Mouse (Mus musculus) kidney, adult 18-20 months (tissue): ENCODE measurements around the gene Grik5.

ENCODE experiments used
- DNase-seq: peaks from one replicate; pipeline ENCODE4 v3.0.0; 2021

Gene Grik5

DNA sequence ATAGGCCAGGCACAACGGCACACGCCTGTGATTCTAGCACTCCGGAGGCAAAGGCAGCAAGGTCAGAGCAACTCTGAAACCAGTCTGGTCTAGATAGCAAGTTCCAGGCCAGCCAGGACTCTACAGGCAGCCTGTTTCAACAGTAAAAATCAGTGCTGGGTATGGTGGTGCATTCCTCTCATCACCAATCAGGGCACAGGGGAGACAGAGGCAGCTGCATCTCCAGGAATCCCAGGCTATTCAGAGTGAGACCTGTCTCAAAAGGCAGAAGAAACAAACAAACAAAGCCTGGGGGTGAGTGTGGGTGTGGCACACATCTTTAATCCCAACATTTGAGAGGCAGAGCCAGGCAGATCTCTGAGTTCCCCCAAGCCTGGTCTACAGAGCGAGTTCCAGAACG is 88.8 kb downstream of the Grik5 start:
- no peak for DNase-seq

DNA sequence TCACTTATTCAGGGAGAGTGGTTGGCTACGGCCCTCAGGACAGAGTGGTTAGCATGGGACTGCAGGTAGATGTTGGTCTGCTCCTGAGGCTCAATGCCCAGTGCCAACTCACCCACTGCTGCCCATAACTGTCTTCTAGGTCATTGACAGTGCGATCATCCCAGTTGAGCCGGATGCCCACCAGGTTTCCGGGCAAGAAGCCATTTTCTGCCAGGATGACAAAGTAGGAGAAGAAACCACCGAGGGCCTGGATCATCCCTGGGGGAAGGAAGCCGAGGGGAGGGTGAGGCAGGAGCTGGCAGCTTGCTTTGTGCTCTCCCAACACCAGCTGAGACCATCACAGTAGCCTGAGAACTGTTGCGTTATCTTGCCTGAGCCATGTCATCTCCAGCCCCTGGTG is 91.7 kb downstream of the Grik5 start:
- no peak for DNase-seq

DNA sequence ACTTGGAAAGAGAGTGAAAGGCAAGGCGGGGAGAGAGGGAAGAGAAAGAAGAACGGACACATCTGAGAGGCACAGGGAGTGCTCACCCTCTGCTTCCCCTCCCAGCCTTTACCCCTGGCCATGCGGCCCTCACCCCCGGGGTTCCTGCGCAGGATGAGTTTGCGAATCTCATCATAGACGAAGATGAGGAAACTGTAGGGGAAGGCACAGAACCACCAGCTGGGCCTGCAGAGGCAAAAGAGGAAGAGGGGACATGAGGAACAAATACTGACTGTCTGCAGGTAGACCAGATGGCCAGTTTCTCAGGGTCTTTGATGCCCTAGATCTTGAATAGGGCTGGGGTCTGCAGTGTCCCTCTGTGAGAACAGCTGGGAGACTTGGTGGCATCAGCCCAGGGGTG is 93.4 kb downstream of the Grik5 start:
- DNase-seq, result no peak

DNA sequence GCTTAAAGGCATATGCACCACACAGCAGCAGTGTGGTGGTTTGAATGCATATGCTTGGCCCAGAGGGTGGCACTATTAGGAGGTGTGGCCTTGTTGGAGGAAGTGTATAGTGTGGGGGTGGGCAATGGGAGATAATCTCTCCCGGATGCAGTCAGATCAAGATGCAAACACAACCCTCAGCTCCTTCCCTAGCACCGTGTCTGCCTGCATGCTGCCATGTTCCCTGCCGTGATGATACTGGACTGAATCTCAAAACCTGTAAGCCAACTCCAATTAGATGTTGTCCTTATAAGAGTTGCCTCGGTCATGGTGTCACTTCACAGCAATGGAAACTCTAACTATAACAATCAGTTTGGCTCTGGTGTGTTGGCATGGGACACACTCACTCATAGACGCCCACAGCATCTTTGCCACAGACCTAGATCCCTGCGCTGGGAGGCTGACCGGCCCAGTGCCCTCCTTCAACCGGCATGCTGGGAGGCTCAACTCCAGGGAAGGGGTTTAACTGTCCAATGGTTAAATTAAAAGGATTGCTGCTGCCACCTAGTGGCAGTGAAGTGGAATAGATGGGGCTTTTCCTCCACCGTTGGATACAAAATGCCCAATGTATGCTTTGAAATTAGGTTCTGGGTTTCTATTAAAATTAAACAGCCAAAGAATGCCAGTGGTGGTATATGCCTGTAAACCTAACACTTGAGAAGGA is 97.1 kb downstream of the Grik5 start:
- DNase-seq, result peak; percentile 32

DNA sequence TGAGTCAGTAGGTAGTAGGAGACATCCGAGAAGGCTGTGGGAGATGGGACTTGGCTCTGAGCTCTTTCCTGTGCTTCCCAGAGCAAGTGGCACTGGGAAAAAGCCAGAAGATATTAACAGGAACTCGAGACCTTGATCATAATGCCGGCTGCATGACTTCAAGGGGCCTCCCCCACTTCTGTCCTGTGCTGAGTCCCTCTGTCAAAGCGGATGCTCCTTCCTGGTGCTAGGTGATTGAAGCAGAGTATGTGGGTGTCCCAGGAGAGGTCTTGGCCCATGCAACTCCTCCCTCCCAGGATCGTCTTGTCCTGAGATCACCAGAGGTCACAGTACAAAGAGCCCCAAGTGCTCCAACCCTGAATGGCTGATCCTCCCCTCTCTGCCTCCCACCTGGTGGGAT is 98.2 kb downstream of the Grik5 start:
- DNase-seq, result no peak

DNA sequence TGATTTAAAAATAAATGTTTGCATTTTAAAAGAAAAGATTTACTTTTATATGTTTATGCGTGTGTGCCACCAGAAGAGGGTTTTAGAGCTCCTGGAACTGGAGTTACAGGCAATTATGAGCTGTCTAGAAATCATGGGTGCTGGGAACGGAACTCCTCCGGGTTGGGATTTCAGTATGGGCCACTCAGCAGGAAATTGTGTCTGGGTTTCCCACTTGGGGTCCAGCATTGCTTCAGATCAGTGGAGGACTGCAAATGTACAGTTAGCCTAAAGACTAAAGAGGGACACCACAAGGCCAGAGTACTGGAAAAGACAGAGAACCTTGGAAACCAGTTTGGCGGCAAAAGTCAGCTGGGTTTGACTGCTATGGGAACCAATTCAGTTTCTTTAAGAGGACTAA is 98.9 kb downstream of the Grik5 start:
- DNase-seq, result no peak

DNA sequence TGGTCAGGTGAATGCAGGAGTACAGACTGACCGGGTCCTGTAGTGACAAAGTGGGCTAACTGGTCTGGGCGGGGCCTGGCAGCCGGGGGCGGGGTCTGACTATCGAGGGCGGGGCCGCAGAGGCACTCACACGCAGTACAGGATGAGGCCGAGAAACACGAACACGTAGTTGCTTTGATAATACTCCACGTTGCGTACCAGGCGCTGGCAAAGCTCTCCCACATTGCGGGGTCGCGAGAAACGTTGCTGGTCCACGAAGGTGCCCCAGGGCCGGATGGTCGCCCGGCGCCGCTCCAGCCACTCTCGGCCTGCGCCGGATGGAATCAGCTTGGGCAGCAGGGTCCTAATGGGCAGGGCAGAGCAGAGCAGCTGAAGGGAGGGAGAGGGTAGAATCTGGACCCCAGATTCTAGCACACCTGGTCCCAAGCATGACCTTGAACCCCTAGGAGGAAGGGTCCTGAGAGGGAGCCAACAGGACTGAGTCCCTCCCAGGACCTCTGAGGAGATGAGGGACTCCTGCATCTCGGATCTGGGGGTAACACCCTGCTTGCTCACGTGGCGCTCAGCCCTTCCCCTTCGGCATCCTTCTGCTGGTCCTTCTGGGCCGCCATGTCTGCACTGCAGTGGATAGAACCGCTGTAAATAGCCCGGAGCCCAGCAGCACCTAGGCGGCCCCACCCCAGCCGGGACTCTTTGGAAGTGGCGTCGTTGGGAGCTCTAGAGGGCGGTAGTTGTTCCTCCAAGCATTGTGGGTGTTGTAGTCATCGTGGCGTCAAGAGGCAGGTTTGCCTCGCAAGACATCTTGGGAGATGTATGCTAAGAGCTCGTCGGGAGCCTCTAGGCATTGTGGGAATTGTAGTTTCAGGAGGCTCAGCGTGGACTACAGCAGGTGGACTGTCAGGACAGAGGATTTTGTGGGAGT is 99.9 kb downstream of the Grik5 start, which contains the start of gene Rabac1:
Gene Rabac1, minus strand, starts transcription at position 783 of the 922 bp plus-strand sequence.
- DNase-seq, result peak; percentile 91

DNA sequence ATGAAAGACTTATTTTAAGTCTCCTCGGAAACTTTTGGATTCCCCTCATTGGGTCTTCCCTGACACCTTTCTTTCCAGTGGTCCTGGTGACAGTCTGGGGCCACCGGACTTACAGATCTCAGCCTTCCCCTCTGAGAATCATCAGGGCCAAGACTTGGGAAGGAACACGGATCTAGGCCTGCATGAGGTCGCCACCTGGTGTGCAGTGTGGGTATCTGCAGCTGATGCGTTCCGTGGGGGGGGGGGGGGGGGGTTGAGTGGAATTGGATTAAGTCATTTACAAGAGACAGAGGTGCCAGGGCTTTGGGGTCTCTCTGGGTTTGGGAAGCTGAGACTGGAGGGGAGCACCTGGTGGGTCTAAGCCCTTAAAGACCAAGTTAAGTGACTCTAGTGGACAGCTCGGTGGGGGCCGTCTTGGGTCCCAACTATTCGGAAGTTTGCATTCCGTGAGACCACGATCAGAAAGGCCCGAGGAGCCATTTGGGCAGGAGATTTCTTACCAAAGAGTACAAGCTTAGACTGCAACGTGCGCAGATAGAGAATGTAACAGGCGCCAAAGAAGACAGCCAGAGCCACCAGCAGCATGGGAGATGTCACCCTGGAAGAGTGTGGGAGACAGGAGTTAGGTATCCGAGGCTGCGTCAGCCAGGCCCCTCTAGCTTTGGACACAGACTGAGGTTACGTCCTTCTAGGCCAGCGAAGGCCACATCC is 100.7 kb downstream of the Grik5 start:
- peak; percentile 42 for DNase-seq

DNA sequence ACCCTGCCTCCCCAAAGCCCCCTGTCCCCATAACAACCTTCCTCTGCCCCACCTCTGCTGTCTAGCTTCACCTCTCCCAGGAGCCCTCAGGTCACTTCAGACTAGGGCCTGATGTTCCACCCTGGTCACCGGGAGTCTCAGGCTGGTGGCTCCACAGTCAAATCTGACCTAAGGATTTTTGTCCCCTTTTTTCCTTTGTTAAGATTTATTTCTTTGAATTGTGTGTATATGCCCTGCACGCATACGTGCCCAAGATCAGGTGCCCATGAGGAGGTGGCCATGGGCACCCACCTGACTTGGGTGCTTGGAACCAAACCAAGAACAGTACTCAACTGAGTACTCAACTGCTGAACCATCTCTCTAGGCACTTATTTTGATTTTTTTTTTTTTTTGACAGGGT is 101.8 kb downstream of the Grik5 start:
- no peak for DNase-seq

DNA sequence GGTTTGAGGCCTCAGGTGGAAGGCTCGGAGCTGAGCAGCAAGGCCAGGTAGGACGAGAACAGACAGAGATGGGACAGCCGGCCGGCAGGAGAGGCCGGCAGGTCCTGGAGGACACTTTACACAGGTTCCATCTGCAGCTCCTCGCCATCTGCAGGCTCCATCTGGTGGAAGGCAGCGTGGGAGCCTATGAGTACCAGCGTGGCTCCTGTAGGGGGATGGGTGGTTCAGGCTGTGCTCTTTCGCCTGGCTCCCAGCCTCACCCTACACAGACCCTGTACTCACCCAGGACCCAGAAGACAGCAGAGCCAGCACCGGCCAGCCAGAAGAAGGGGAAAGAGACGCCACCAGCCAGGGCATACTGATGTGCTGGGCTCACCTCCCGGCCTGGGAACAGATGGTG is 102.3 kb downstream of the Grik5 start:
- no peak for DNase-seq

DNA sequence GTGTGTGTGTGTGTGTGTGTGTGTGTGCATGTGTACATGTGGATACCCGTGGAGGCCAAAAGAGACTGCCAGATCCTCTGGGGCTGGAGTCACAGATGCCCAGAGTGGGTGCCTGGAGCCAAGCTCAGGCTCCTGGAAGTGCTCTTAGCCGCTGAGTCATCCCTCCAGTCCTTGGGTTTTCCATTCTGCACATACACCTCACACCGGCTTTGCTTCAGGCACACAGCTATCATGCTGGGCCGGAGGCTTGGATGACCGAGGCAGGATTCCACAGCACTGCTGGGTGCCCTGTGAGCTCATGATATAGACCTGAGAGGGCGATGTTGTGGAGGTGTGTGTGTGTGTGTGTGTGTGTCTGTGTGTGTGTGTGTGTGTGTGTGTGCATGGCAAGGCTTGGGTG is 103.7 kb downstream of the Grik5 start:
- no peak for DNase-seq

DNA sequence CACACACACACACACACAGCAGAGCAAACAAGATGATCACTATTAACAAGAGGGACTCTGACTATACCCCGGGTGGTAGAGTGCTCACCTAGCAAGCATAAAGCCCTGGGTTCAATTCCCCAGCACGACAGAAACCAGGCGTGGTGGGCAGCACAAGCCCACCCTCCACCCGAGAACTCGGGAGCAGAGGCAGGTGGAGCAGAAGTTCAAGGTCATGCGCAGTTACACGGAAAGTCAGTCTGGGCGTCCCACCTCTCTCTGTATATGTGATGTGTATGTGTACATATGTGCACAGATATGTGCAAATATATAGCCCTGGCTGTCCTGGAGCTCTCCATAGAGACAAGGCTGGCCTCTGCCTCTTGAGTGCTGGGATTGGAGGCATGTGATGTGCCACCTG is 104.2 kb downstream of the Grik5 start:
- DNase-seq, result no peak

DNA sequence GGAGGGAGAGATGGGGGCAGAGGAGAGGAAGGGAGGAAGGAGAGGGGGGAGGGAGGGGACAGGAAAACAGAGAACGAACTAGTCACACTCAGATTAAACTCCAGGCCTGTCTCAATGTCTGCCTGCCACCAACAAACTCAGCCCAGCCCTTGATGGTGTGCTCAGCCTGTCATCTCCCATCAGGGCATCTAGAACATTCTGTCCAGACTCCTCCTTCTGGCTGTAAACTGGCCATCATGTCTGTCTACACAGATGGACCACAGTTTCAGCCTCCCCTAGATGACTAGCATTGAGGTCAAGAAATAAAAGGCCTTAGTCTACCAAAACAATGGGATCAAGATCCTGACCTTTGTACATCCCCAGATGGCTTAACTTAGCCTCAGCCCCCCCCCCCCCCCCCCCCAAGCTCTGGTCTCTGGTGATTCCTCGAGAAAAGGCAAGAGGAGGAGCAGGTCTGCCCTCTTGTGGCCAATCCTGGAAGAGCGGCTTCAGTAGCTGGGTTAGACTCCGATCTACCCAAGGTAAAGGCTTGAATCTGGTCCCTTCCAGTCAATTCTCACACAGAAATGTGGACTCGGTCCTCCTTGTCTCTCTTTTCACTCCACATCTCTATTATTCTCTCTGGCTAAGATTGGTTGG is 107.1 kb downstream of the Grik5 start:
- DNase-seq, result peak; percentile 87

DNA sequence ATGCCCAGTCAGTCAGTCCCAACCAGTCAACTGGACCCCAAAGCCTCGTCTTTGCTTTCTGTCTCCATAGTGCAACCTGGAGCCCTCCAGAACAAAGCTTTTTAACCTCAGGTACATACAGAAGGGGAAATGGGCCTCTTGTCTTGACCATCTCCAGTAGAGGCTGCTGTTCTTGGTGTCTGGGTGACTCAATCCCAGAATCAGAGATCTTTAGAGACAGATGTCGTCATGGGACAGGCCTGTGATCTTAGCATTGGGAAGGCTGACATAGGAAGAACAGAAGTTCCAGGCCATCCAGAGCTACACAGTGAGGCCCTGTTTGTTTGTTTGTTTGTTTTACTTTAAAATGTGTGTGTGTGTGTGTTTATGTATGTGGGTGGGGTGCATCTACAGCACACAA is 107.9 kb downstream of the Grik5 start:
- no peak for DNase-seq
